Mouse (Mus musculus): ENCODE results near the gene Amd1.

Gene Amd1

DNA sequence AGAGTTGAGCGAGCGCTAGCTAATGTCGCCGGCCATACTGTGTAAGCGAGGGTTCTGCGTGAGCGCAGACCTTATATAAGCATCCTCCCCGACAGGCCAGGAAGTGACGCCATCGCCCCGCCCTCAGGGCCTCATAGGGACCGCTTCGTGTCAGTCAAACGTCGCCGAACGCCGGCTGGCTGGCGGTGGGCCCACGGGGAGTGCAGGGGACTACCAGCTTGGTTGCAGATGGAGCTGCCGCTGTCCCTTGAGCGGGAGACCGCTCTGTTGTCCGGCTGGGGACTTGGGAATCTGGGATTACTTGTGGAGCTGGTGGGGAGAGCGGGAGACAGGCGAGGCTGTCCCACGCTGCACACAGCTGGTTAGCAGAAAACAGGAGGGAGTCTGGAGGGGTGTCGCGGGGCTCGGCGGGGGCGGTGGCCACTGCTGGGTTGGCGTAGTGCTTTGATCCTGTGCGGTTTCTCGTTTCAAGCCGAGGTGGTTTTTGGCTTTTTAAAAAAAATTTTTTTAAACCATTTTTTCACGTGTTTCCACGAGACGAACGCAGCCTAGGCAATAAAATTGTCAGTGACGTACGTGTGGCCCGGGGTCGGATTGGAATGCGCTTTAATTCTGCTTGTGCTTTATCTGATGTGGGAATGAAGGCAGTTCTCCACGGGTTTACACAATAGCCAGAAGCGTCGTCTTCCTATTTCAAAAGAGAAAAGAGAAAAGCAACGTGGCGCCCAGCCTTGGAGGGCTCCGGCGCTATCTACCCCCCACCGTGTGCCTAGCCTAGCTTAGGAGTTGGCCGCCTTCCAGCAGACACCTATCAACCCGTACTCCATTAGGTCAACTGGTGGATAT lies at the start of gene Amd1:
TSS of gene Amd1 (minus strand) at position 47 of the 846 bp plus-strand sequence.
- DNase-seq (ENCODE audit: low read depth, low spot score) = peak; percentile 99

GRCm38 (mm10) chr10:40351156-40351555 lies 49.2 kb upstream of the Amd1 start:
- no peak for DNase-seq (ENCODE audit: low read depth, low spot score)

- DNase-seq (ENCODE audit: low read depth, low spot score) = no peak
Measured at GRCm38 (mm10) chr10:40350245-40350932, 48.4 kb upstream of the Amd1 start.

GRCm38 (mm10) chr10:40349631-40350177 lies 47.7 kb upstream of the Amd1 start:
- no peak for DNase-seq (ENCODE audit: low read depth, low spot score)

DNA sequence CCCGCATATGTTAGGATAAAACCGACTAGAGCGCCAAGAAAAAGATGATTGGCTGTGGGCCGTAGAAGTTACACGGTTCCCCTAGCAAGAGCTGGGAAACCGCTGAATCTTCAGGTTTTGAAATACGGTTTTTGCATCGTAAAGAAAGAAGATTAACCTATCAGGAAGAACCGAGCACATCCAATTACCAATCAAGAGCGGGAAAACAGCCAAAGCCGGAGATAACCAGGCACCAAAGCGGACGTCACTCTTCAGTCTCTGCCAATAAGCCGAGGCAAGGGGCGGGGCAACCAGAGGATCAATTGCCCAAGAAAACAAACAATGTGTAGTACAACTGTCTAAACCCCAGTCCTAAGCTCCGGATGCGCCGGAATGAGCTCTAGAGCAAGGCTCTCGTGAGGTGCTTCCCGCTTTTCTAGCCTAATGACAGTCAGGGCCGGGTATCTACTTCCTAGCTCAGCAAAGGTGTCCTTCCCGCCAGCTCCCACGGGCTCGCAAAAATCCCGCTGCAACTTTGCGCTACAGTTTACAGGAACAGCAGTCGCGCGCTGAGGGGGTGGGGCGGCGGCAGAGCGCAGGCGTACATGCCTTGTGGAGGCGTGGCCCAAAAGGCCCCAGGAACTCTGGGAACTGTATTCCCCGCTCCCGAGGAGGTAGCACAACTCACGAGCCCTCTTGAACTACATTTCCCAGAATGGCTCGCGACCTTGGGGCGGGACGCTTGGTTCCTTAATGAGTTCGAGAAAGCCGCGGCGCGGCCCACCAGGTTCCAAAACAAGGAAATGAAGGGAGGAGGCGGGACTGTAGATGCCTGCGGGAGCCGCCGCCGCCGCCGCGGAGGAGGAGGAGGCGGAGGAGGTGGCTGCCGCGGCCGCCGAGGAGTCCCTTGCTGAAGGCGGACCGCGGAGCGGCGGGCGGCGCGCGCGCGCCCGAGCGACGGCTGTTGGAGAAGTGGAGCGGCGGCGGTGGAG lies 46.9 kb upstream of the Amd1 start:
- peak; percentile 100 for DNase-seq (ENCODE audit: low read depth, low spot score)

DNA sequence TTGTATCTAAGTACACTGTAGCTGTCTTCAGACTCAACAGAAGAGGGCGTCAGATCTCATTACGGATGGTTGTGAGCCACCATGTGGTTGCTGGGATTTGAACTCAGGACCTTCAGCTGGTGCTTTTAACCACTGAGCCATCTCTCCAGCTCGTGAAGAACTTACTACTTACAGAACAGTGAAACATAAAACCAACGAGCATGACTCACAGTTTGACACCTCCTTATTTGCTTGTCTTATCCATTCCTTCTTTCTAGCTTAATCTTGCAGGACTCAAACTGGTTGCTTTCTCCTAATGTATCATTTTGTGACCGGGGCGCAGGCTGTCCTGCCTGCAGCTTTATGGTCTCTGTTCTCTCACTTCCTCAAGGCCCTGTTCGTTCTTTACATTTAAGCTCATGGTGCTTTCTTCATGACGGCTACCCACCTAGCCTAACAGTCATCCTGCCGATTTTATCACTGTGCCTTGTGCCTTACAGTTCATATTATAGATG lies 45.5 kb upstream of the Amd1 start:
- peak; percentile 24 for DNase-seq (ENCODE audit: low read depth, low spot score)

DNA sequence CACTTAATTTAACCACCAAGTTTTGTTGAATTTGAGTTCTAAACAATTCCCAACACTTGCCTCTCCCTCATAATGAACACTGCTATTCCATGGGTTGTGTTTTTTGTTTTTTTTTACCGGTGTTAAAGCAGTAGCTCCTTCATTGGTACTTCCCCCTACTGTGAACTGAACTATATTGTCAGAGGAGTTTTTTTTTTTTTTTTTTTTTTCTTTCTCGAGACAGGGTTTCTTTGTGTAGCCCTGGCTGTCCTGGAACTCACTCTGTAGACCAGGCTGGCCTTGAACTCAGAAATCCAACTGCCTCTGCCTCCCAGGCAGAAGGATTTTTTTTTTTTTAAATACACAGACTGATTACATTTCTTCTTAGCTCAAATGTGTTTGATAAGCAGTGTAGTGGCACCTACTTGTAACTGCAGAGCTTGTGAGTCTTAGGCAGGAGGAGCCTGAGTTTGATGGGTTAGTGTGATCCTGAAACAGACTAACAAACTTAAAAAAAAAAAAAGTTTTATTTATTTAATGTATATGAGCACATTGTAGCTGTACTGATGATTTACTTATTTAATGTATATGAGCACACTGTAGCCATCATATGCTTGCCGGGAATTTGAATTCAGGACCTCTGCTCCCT lies 44.9 kb upstream of the Amd1 start:
- DNase-seq (ENCODE audit: low read depth, low spot score) = no peak

GRCm38 (mm10) chr10:40342036-40342435 lies 40.0 kb upstream of the Amd1 start:
- DNase-seq (ENCODE audit: low read depth, low spot score) = no peak

GRCm38 (mm10) chr10:40339351-40339964 lies 37.5 kb upstream of the Amd1 start, which contains the start of gene Cdk19:
Gene Cdk19 (plus strand): TSS chr10:40339564.
- DNase-seq (ENCODE audit: low read depth, low spot score) = no peak

DNA sequence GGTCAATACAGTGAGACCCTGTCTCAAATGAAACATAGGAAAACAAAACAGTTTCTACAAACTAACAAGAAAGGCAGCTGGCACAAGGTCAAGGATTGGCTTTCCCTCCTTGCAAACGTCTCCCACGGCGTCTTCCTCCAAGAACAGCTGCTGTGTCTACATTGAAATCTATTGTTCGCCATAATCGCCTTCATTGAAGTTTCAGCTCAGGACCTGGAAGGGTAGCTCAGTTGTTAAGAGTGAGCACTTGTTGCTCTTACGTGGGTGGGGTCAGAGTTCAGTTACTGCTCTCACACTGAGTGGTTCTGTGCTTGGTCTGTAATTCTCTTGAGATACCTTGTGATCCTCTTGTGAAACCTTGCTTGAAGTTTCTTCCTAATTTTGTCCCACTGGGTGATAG lies 30.9 kb upstream of the Amd1 start:
- DNase-seq (ENCODE audit: low read depth, low spot score) = peak; percentile 68

DNA sequence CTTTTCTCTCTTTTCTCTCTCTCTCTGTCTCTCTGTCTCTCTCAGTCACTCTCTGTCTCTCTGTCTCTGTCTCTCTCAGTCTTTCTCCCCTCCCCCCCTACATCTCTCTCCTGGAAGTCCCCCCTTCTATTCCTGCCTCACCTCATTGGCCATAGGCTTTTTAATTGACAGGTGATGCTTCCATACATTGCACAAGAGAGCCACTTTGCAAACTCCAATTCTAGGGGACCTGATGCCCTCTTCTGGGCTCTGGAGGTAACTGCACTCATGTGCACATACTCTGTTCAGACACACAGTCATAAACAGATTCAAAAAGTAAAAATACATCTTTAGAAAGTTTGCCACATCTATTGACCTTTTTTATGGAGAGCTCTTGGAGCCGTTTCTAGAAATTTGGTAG lies 28.3 kb upstream of the Amd1 start:
- peak; percentile 66 for DNase-seq (ENCODE audit: low read depth, low spot score)

DNA sequence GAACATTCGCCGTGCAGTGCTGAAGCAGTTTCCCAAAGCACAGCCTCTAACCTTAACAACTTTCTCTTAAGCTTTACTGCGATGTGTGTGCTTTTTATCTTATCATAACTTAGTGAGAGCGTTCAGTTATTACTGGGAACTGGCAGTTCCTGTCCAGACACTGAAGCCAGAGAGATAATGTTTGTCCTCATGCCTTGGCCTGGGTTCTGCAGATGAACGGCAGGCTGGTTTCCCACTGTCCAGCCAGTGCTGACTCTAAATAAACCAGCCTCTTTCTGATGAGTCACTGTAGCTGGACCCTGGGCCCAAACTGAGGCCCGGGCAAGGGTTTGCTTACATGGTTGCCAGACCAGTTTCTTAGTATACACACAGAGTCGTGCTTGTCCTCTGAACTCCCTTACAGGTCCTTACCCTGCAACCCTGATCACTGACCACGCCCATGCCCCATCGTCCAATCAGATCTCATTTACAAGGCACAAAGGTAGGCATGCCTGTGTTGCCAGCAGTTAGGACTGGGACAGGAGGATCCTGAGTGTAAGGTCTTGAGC lies 26.1 kb upstream of the Amd1 start:
- peak; percentile 72 for DNase-seq (ENCODE audit: low read depth, low spot score)

GRCm38 (mm10) chr10:40320306-40320705 lies 18.3 kb upstream of the Amd1 start:
- DNase-seq (ENCODE audit: low read depth, low spot score) = no peak

- no peak for DNase-seq (ENCODE audit: low read depth, low spot score)
Measured at GRCm38 (mm10) chr10:40316841-40317585, 15.0 kb upstream of the Amd1 start.

DNA sequence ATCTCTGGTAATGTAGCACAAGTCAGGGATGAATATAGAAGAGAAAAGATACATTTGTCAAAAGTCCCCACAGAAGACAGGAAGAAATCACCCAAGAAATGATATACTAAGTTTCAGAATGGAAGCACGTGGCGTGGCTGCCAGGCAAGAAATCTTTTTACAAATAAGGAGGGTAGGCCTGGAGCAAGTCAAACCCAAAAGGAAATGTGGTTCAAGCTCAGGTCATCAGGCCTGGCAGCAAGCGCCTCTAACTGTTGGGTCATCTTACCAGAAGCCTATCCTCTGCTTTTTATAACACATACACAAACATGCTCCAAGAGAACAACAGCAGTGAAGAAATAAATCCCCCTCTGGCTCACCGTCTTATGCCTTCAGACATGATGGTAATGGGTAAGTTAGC lies 10.8 kb upstream of the Amd1 start:
- DNase-seq (ENCODE audit: low read depth, low spot score) = no peak

GRCm38 (mm10) chr10:40309884-40310635 lies 8.1 kb upstream of the Amd1 start:
- DNase-seq (ENCODE audit: low read depth, low spot score) = peak; percentile 92

DNA sequence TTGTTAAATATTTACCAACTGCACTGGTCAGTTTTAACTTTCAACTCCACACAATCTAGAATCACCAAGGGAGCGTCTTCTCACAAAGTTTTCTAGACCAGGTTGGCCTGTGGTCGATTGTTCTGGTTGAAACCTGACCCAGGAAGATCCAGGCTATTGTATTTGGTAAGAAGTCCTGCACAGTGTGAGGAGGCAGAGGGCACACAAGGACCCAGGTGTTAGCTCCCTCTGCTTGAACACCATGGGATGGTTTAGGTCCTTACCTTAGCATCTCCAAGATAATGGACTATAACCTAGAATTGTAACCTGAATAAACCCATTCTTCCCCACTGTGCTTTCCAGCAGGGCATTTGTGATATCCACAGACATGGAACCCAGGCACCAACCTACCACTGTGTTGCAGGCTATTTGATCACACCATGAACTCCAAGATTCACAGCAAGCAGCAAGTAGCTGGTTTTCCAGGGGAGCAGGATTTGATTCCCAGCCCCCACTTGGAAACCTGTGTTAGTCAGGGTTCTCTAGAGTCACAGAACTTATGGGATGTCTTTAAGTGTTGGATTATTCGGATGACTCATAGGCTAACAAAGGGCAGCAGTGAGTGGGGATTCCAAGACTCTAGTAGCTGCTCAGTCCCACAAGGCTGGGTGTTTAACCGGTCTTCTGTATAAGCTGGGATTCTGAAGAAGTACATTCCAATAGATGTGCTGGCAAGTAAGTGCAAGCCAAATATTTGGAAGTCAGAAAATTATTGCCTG lies 6.0 kb upstream of the Amd1 start:
- peak; percentile 53 for DNase-seq (ENCODE audit: low read depth, low spot score)

- DNase-seq (ENCODE audit: low read depth, low spot score) = peak; percentile 47
Measured at GRCm38 (mm10) chr10:40305989-40306388, 4.0 kb upstream of the Amd1 start.

Data from ZHBTc4 (cell line).